19 mouse cellular contexts compared by ENCODE assay signal in the genomic region with DNA sequence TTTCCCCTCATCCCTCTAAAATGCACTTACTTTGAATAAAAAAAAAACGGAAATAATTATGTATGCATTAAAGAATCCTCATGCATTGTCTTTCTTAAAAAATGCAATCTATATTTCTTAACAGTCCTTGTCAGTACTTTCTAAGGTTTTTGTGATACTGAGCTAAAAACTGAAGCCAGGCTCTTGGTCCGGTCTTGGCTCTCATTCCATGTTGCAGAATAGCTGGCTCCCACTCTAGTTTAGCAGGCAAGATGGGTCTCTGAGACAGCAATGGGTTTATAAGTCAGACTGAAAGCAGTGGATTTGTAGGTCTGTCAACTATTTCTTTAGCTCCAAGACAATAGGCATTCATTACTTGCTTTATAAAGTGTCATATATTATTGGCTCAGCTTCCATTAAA.
A peak's percentile ranks its signal among the peaks of the same experiment; 100 is the strongest.
DNase-seq lines count a peak whose midpoint lies in the region; ATAC-seq and TF ChIP-seq lines count a peak whose summit lies in the region.
"Had no signal": no experiment of that assay in that cellular context is flagged by ENCODE, and none has a peak within 500 bp of the region (broad histone marks: within the 10 kb centered on the region; RNA-seq: fewer than 3 reads in every experiment).

No protein-coding gene starts in this region.

- DNase-seq in heart, postnatal 4 days: no peak
- peak; percentile 35 for DNase-seq in lung, embryonic 14.5 days
- no peak for DNase-seq in lung, adult 18-20 months
- DNase-seq in adipocyte (ENCODE audit: low spot score): peak; percentile 60
- no peak for DNase-seq in cerebellum, postnatal 36 days
- DNase-seq: cerebellum, adult 8-10 months; gastrocnemius, postnatal 10 days; liver; thymus, adult 2 months had no signal

- ATAC-seq in heart, embryonic 13.5 days (ENCODE audit: extremely low read depth, insufficient number of reproducible peaks, low FRiP score, low TSS enrichment): no peak
- ATAC-seq in lung, embryonic 14.5 days (ENCODE audit: insufficient read depth): no peak
- ATAC-seq: forebrain, embryonic 15.5 days; inflammation-experienced regulatory T-cells, adult 6 months; midbrain, embryonic 15.5 days had no signal

- H3K9me3 ChIP-seq in heart, embryonic 13.5 days: no peaks in the 10 kb centered on the region
- no peaks in the 10 kb centered on the region for H3K9me3 ChIP-seq in lung, embryonic 14.5 days (ENCODE audit: low read depth, low read length)
- H3K9me3 ChIP-seq: forebrain, embryonic 15.5 days; limb, embryonic 10.5 days; liver, embryonic 15.5 days; midbrain, embryonic 15.5 days had no signal

- 59% methylated on average over 2 of the region's 2 CpGs for WGBS in heart, embryonic 13.5 days
- 61% methylated on average over 2 of the region's 2 CpGs for WGBS in lung, embryonic 14.5 days

- H3K27me3 ChIP-seq in heart, embryonic 13.5 days (replicated peaks): no peaks in the 10 kb centered on the region
- H3K27me3 ChIP-seq in lung, embryonic 14.5 days (ENCODE audit: insufficient read depth, low read length): no peaks in the 10 kb centered on the region
- H3K27me3 ChIP-seq: forebrain, embryonic 15.5 days; liver, embryonic 15.5 days; midbrain, embryonic 15.5 days had no signal

- H3K4me3 ChIP-seq in heart, embryonic 13.5 days: no peak overlapping the region
- no peak overlapping the region for H3K4me3 ChIP-seq in lung, embryonic 14.5 days (ENCODE audit: low read depth, low read length)
- no peak overlapping the region for H3K4me3 ChIP-seq in embryonic fibroblast, embryonic 13.5 days (ENCODE audit: insufficient read depth, low read length)
- H3K4me3 ChIP-seq: forebrain, embryonic 15.5 days; layer of hippocampus, adult 2 months; limb, embryonic 10.5 days; liver, embryonic 15.5 days; midbrain, embryonic 15.5 days had no signal

- H3K4me1 ChIP-seq in heart, embryonic 13.5 days: peaks cover 24% of the 10 kb centered on the region
- no peaks in the 10 kb centered on the region; the same call in 1 of the 2 replicates for H3K4me1 ChIP-seq in lung, embryonic 14.5 days (ENCODE audit: insufficient read depth)
- H3K4me1 ChIP-seq in embryonic fibroblast, embryonic 13.5 days (ENCODE audit: control insufficient read depth, insufficient read depth, low read length): 0 out of 2 replicates have a peak, but pooled peaks cover 4% of the 10 kb centered on the region
- H3K4me1 ChIP-seq: forebrain, embryonic 15.5 days; liver, embryonic 15.5 days; midbrain, embryonic 15.5 days had no signal

- no peak for TF ChIP-seq POLR2A in embryonic fibroblast, embryonic 13.5 days (IDR thresholded peaks at IDR 0.05; ENCODE audit: low read depth, low read length)

- peak overlapping the region; percentile 44; the same call in 1 of the 2 replicates for H3K9ac ChIP-seq in heart, embryonic 13.5 days
- no peak overlapping the region for H3K9ac ChIP-seq in lung, embryonic 14.5 days
- H3K9ac ChIP-seq: forebrain, embryonic 15.5 days; hindbrain, embryonic 14.5 days; liver, embryonic 15.5 days; midbrain, embryonic 15.5 days had no signal

- TF ChIP-seq CTCF in lung, embryonic 14.5 days (IDR thresholded peaks at IDR 0.05; ENCODE audit: low read depth): no peak
- no peak for TF ChIP-seq CTCF in embryonic fibroblast, embryonic 13.5 days (IDR thresholded peaks at IDR 0.05; ENCODE audit: borderline replicate concordance, insufficient read depth, low read length)

- H3K4me2 ChIP-seq in heart, embryonic 13.5 days: no peak overlapping the region
- H3K4me2 ChIP-seq in lung, embryonic 14.5 days: no peak overlapping the region
- H3K4me2 ChIP-seq: forebrain, embryonic 15.5 days; hindbrain, embryonic 14.5 days; liver, embryonic 15.5 days; midbrain, embryonic 15.5 days had no signal

- H3K27ac ChIP-seq in heart, embryonic 13.5 days (replicated peaks): peak overlapping the region; percentile 61
- peak overlapping the region; percentile 74; the same call in 1 of the 2 replicates for H3K27ac ChIP-seq in lung, embryonic 14.5 days (ENCODE audit: low read depth)
- peak overlapping the region; percentile 72; the same call in 1 of the 2 replicates for H3K27ac ChIP-seq in embryonic fibroblast, embryonic 13.5 days (ENCODE audit: insufficient read depth, low read length)
- H3K27ac ChIP-seq: forebrain, embryonic 15.5 days; hindbrain, embryonic 14.5 days; layer of hippocampus, adult 2 months; limb, embryonic 10.5 days; liver, embryonic 15.5 days; macrophage; midbrain, embryonic 15.5 days had no signal

- peaks cover 17% of the 10 kb centered on the region for H3K36me3 ChIP-seq in heart, embryonic 13.5 days
- H3K36me3 ChIP-seq in lung, embryonic 14.5 days (ENCODE audit: insufficient read depth): no peaks in the 10 kb centered on the region
- H3K36me3 ChIP-seq: forebrain, embryonic 15.5 days; limb, embryonic 10.5 days; liver, embryonic 15.5 days; midbrain, embryonic 15.5 days had no signal

Comparison
In these comparisons a context has a peak if more than half of its experiments do, and no peak if none do; other contexts are left out.
1. DNase-seq: peak in lung, embryonic 14.5 days (single experiment) and adipocyte (single experiment); none in heart, postnatal 4 days (single experiment), lung, adult 18-20 months (0 of 2) and cerebellum, postnatal 36 days (0 of 2).
2. Peak in every context shown above with its lines, with median percentiles within 50 percentile points of each other: H3K27ac ChIP-seq.